Mouse (Mus musculus) stomach, embryonic 15.5 days (tissue): ENCODE results near the gene Brip1. TPM values are rescaled to one million over a fixed set of nuclear protein-coding genes. Genes with fewer than 3 reads are reported as not detected.

Experiments
- ATAC-seq: fragments of 200-750 bp; cut with Nextera tagmentation; 2 replicates; pipeline ENCODE4 v1.8.0; 2017; ENCODE audit warnings: low read depth, moderate number of reproducible peaks, moderate TSS enrichment; ENCODE audit not compliant: insufficient read depth, low FRiP score
- H3K27ac ChIP-seq: fragments of 300-500 bp; sonication (generic); 2 replicates; pipeline ENCODE4 v1.5.1; 2015; ENCODE audit warnings: mild to moderate bottlenecking, inconsistent platforms
- H3K27me3 ChIP-seq: fragments of 300-500 bp; sonication (generic); replicated peaks from 2 replicates; pipeline ENCODE4 v1.6.1; 2015; ENCODE audit warnings: inconsistent platforms
- H3K36me3 ChIP-seq: fragments of 300-500 bp; sonication (generic); 2 replicates; pipeline ENCODE4 v1.6.1; 2015; ENCODE audit warnings: inconsistent platforms
- H3K4me1 ChIP-seq: fragments of 300-500 bp; sonication (generic); 2 replicates; pipeline ENCODE4 v1.6.1; 2015; ENCODE audit warnings: inconsistent platforms
- H3K4me2 ChIP-seq: fragments of 300-500 bp; sonication (generic); 2 replicates; pipeline ENCODE4 v1.6.1; 2015; ENCODE audit warnings: mild to moderate bottlenecking, inconsistent platforms
- H3K4me3 ChIP-seq: fragments of 300-500 bp; sonication (generic); replicated peaks from 2 replicates; pipeline ENCODE4 v1.5.1; 2015; ENCODE audit warnings: inconsistent platforms
- H3K9ac ChIP-seq: fragments of 300-500 bp; sonication (generic); 2 replicates; pipeline ENCODE4 v1.6.1; 2015; ENCODE audit warnings: inconsistent platforms
- H3K9me3 ChIP-seq: fragments of 300-500 bp; sonication (generic); 2 replicates; pipeline ENCODE4 v1.6.1; 2016; ENCODE audit warnings: inconsistent platforms
- WGBS: fragments of 180-500 bp; shearing (Covaris S2); methylation state at CpG from one replicate; pipeline ENCODE4 v1.1.7; 2015; 5-methylcytosine and 5-hydroxymethylcytosine counted together
- polyA plus RNA-seq: library from polyadenylated mRNA; unstranded; fragments of >200 nt; fragmentation: Nextera tagmentation; extraction: Ambion mirVana; gene quantifications from 2 replicates; pipeline ENCODE4 v1.2.1, GENCODE M21; 2015

Brip1 gene
- polyA plus RNA-seq, 1 experiment from 2014 or later, result 10.7 TPM

- no peaks in the 10 kb centered on the region for H3K9me3 ChIP-seq
- H3K4me1 ChIP-seq, result no peaks in the 10 kb centered on the region
- H3K27ac ChIP-seq, result no peak overlapping the region
- WGBS, result 70% methylated on average over 6 of the region's 6 CpGs
- no peaks in the 10 kb centered on the region for H3K36me3 ChIP-seq
- no peak overlapping the region for H3K4me3 ChIP-seq
- no peaks in the 10 kb centered on the region for H3K27me3 ChIP-seq
- no peak overlapping the region for H3K9ac ChIP-seq
- no peak for ATAC-seq
- H3K4me2 ChIP-seq, result no peak overlapping the region
These were observed 99.8 kb downstream of the Brip1 start for GRCm38 (mm10) chr11:86101191-86101590.

GRCm38 (mm10) chr11:86099341-86099740, 101.7 kb downstream of the Brip1 start:
- 35% methylated on average over 2 of the region's 2 CpGs for WGBS
- Histone ChIP-seq H3K9ac (no peak overlapping the region), H3K27me3 (no peaks in the 10 kb centered on the region), H3K4me1 (no peaks in the 10 kb centered on the region), H3K4me2 (no peak overlapping the region), H3K4me3 (no peak overlapping the region), H3K9me3 (no peaks in the 10 kb centered on the region), H3K36me3 (no peaks in the 10 kb centered on the region), H3K27ac (no peak overlapping the region)
- ATAC-seq, result no peak

- Histone ChIP-seq H3K27me3 (no peaks in the 10 kb centered on the region), H3K9ac (no peak overlapping the region), H3K4me2 (no peak overlapping the region), H3K36me3 (no peaks in the 10 kb centered on the region), H3K4me1 (no peaks in the 10 kb centered on the region), H3K27ac (no peak overlapping the region), H3K9me3 (no peaks in the 10 kb centered on the region), H3K4me3 (no peak overlapping the region)
- no peak for ATAC-seq
These were observed 112.2 kb downstream of the Brip1 start for GRCm38 (mm10) chr11:86088815-86089214.

GRCm38 (mm10) chr11:86084522-86084921, 116.5 kb downstream of the Brip1 start:
- Histone ChIP-seq H3K9ac (no peak overlapping the region), H3K27ac (no peak overlapping the region), H3K9me3 (no peaks in the 10 kb centered on the region), H3K36me3 (no peaks in the 10 kb centered on the region; the same call in 1 of the 2 replicates), H3K4me2 (no peak overlapping the region), H3K4me1 (no peaks in the 10 kb centered on the region), H3K27me3 (no peaks in the 10 kb centered on the region), H3K4me3 (no peak overlapping the region)
- ATAC-seq, result no peak
- 75% methylated on average over 4 of the region's 4 CpGs for WGBS

GRCm38 (mm10) chr11:86078025-86078424, 123.0 kb downstream of the Brip1 start:
- no peaks in the 10 kb centered on the region for H3K9me3 ChIP-seq
- ATAC-seq, result no peak
- no peak overlapping the region for H3K4me2 ChIP-seq
- no peak overlapping the region for H3K9ac ChIP-seq
- H3K4me3 ChIP-seq, result no peak overlapping the region
- H3K27ac ChIP-seq, result no peak overlapping the region
- no peaks in the 10 kb centered on the region for H3K27me3 ChIP-seq
- peaks cover 4% of the 10 kb centered on the region; the same call in 1 of the 2 replicates for H3K36me3 ChIP-seq
- no peaks in the 10 kb centered on the region for H3K4me1 ChIP-seq
- 81% methylated on average over 8 of the region's 8 CpGs for WGBS

- H3K9ac ChIP-seq, result no peak overlapping the region
- no peak overlapping the region for H3K27ac ChIP-seq
- H3K4me3 ChIP-seq, result no peak overlapping the region
- no peak overlapping the region for H3K4me2 ChIP-seq
- peaks cover 4% of the 10 kb centered on the region; the same call in 1 of the 2 replicates for H3K36me3 ChIP-seq
- H3K4me1 ChIP-seq, result no peaks in the 10 kb centered on the region
- no peaks in the 10 kb centered on the region for H3K9me3 ChIP-seq
- ATAC-seq, result no peak
- no peaks in the 10 kb centered on the region for H3K27me3 ChIP-seq
- 89% methylated on average over 7 of the region's 7 CpGs for WGBS
These were observed 124.0 kb downstream of the Brip1 start for GRCm38 (mm10) chr11:86076966-86077365.

- 96% methylated on average over 5 of the region's 5 CpGs for WGBS
- Histone ChIP-seq H3K9me3 (no peaks in the 10 kb centered on the region), H3K27me3 (no peaks in the 10 kb centered on the region), H3K4me1 (no peaks in the 10 kb centered on the region), H3K36me3 (peaks cover 4% of the 10 kb centered on the region; the same call in 1 of the 2 replicates), H3K27ac (no peak overlapping the region), H3K4me2 (no peak overlapping the region), H3K4me3 (no peak overlapping the region), H3K9ac (no peak overlapping the region)
- no peak for ATAC-seq
These were observed 124.6 kb downstream of the Brip1 start for GRCm38 (mm10) chr11:86076403-86076802.

GRCm38 (mm10) chr11:86075371-86075770, 125.6 kb downstream of the Brip1 start:
- Histone ChIP-seq H3K27me3 (no peaks in the 10 kb centered on the region), H3K36me3 (peaks cover 4% of the 10 kb centered on the region; the same call in 1 of the 2 replicates), H3K4me3 (no peak overlapping the region), H3K4me1 (no peaks in the 10 kb centered on the region), H3K27ac (no peak overlapping the region), H3K9ac (no peak overlapping the region), H3K9me3 (no peaks in the 10 kb centered on the region), H3K4me2 (no peak overlapping the region)
- WGBS, result 95% methylated on average over 1 of the region's 1 CpGs
- no peak for ATAC-seq

- Histone ChIP-seq H3K4me3 (no peak overlapping the region), H3K27me3 (no peaks in the 10 kb centered on the region), H3K27ac (no peak overlapping the region), H3K9ac (no peak overlapping the region), H3K4me2 (no peak overlapping the region), H3K4me1 (0 out of 2 replicates have a peak, but pooled peaks cover 3% of the 10 kb centered on the region), H3K36me3 (no peaks in the 10 kb centered on the region), H3K9me3 (no peaks in the 10 kb centered on the region)
- no peak for ATAC-seq
- 48% methylated on average over 6 of the region's 6 CpGs for WGBS
These were observed 132.3 kb downstream of the Brip1 start for GRCm38 (mm10) chr11:86068651-86069050.

GRCm38 (mm10) chr11:86067154-86067553, 133.8 kb downstream of the Brip1 start:
- H3K9me3 ChIP-seq, result no peaks in the 10 kb centered on the region
- no peaks in the 10 kb centered on the region for H3K36me3 ChIP-seq
- H3K9ac ChIP-seq, result no peak overlapping the region
- H3K27me3 ChIP-seq, result no peaks in the 10 kb centered on the region
- WGBS, result 74% methylated on average over 8 of the region's 8 CpGs
- 0 out of 2 replicates have a peak, but pooled peaks cover 3% of the 10 kb centered on the region for H3K4me1 ChIP-seq
- no peak for ATAC-seq
- H3K4me2 ChIP-seq, result no peak overlapping the region
- no peak overlapping the region for H3K27ac ChIP-seq
- H3K4me3 ChIP-seq, result no peak overlapping the region

- Histone ChIP-seq H3K27ac (no peak overlapping the region), H3K36me3 (no peaks in the 10 kb centered on the region), H3K4me1 (0 out of 2 replicates have a peak, but pooled peaks cover 3% of the 10 kb centered on the region), H3K4me3 (no peak overlapping the region), H3K4me2 (no peak overlapping the region), H3K27me3 (no peaks in the 10 kb centered on the region), H3K9ac (no peak overlapping the region), H3K9me3 (no peaks in the 10 kb centered on the region)
- WGBS, result 90% methylated on average over 5 of the region's 5 CpGs
- no peak for ATAC-seq
These were observed 136.1 kb downstream of the Brip1 start for GRCm38 (mm10) chr11:86064881-86065280.

- WGBS, result 84% methylated on average over 8 of the region's 8 CpGs
- no peak for ATAC-seq
These were observed 139.8 kb downstream of the Brip1 start for GRCm38 (mm10) chr11:86061243-86061642.

GRCm38 (mm10) chr11:86059123-86059522, 141.9 kb downstream of the Brip1 start:
- Histone ChIP-seq H3K27ac (no peak overlapping the region), H3K9me3 (no peaks in the 10 kb centered on the region), H3K36me3 (no peaks in the 10 kb centered on the region), H3K9ac (no peak overlapping the region), H3K27me3 (no peaks in the 10 kb centered on the region), H3K4me2 (no peak overlapping the region), H3K4me1 (no peaks in the 10 kb centered on the region), H3K4me3 (no peak overlapping the region)
- WGBS, result 65% methylated on average over 4 of the region's 4 CpGs
- no peak for ATAC-seq

More at GRCm38 (mm10) chr11:86061243-86061642, 139.8 kb downstream of the Brip1 start:
- Histone ChIP-seq H3K27me3 (no peaks in the 10 kb centered on the region), H3K36me3 (no peaks in the 10 kb centered on the region), H3K4me3 (no peak overlapping the region), H3K27ac (no peak overlapping the region), H3K9me3 (no peaks in the 10 kb centered on the region), H3K4me2 (no peak overlapping the region), H3K9ac (no peak overlapping the region), H3K4me1 (no peaks in the 10 kb centered on the region)
